Mouse (Mus musculus) retina, postnatal 7 days (tissue): Measurements from ENCODE around the gene Hdac8.

Experiments used
- DNase-seq: peaks from one replicate; pipeline ENCODE4 v3.0.0-alpha.2; 2012; ENCODE audit warnings: low read depth, low spot score

Gene Hdac8

GRCm38 (mm10) chrX:102504644-102505481 is at the start of gene Hdac8:
Gene Hdac8, minus strand, starts transcription at chrX:102505359.
- peak; percentile 32 for DNase-seq

GRCm38 (mm10) chrX:102509205-102509604 is 4.0 kb upstream of the Hdac8 start:
- DNase-seq: no peak

GRCm38 (mm10) chrX:102504179-102504578 is 980 bp downstream of the Hdac8 start:
- no peak for DNase-seq

- DNase-seq: no peak
These were observed 11.0 kb downstream of the Hdac8 start for GRCm38 (mm10) chrX:102493992-102494730.

GRCm38 (mm10) chrX:102485575-102485974 is 19.6 kb downstream of the Hdac8 start:
- DNase-seq: no peak

- DNase-seq: no peak
These were observed 25.5 kb downstream of the Hdac8 start for GRCm38 (mm10) chrX:102479665-102480064.

- peak; percentile 38 for DNase-seq
These were observed 26.2 kb downstream of the Hdac8 start for GRCm38 (mm10) chrX:102478965-102479364.

- no peak for DNase-seq
These were observed 26.7 kb downstream of the Hdac8 start for GRCm38 (mm10) chrX:102478481-102478880.

GRCm38 (mm10) chrX:102476784-102477183 is 28.4 kb downstream of the Hdac8 start:
- peak; percentile 32 for DNase-seq

GRCm38 (mm10) chrX:102475555-102475954 is 29.6 kb downstream of the Hdac8 start:
- no peak for DNase-seq

GRCm38 (mm10) chrX:102418343-102419127 is 86.6 kb downstream of the Hdac8 start:
- no peak for DNase-seq

GRCm38 (mm10) chrX:102416972-102417371 is 88.2 kb downstream of the Hdac8 start:
- DNase-seq: no peak

- DNase-seq: no peak
These were observed 88.8 kb downstream of the Hdac8 start for GRCm38 (mm10) chrX:102416386-102416785.

GRCm38 (mm10) chrX:102384765-102385164 is 120.4 kb downstream of the Hdac8 start:
- no peak for DNase-seq

GRCm38 (mm10) chrX:102383151-102383550 is 122.0 kb downstream of the Hdac8 start:
- no peak for DNase-seq

- no peak for DNase-seq
These were observed 138.6 kb downstream of the Hdac8 start for GRCm38 (mm10) chrX:102366510-102366909.

GRCm38 (mm10) chrX:102362244-102362643 is 142.9 kb downstream of the Hdac8 start:
- DNase-seq: no peak

- no peak for DNase-seq
These were observed 151.7 kb downstream of the Hdac8 start for GRCm38 (mm10) chrX:102353412-102353811.

GRCm38 (mm10) chrX:102349843-102350731 is 155.1 kb downstream of the Hdac8 start:
- DNase-seq: no peak

GRCm38 (mm10) chrX:102348886-102349486 is 156.2 kb downstream of the Hdac8 start:
- DNase-seq: no peak
